Mouse (Mus musculus) liver, embryonic 15.5 days (tissue): ENCODE results near the gene Spg20. TPM values are rescaled to one million over a fixed set of nuclear protein-coding genes. Genes with fewer than 3 reads are reported as not detected.

Experiments used
- microRNA-seq: library from miRNA; unstranded; fragments of <30 nt; microRNA quantifications from one replicate; pipeline ENCODE4, GENCODE M21; 2016
- polyA plus RNA-seq: library from polyadenylated mRNA; unstranded; fragments of >200 nt; fragmentation: Nextera tagmentation; extraction: Ambion mirVana; gene quantifications from 2 replicates; pipeline ENCODE4 v1.2.1, GENCODE M21; 2015

Spg20 gene
- polyA plus RNA-seq, 1 experiment from 2014 or later: 7.7 TPM

Small RNA genes lying within 50 kb of the gene (microRNA-seq; reads per million reads assigned to microRNA genes)
- gene Gm22029: not detected

Other genes with a start within 250 kb of the Spg20 start
- gene Sertm1, start 196.2 kb upstream of the Spg20 start, polyA plus RNA-seq: 0.23 and 0.41 TPM in 2 replicates
- gene Ccna1, start 56.6 kb upstream of the Spg20 start, polyA plus RNA-seq: 0.53 and 0.56 TPM in 2 replicates
- gene Ccdc169, start 25.2 kb downstream of the Spg20 start, polyA plus RNA-seq: not detected in 2 replicates
- gene Sohlh2, start 69.9 kb downstream of the Spg20 start, polyA plus RNA-seq: not detected in 2 replicates
- 1.6 and 1.9 TPM in 2 replicates for gene Dclk1, start 130.3 kb downstream of the Spg20 start, polyA plus RNA-seq